Mouse (Mus musculus) lung, postnatal 14 days (tissue): Measurements from ENCODE around the gene Zfp964.
A peak's percentile ranks its signal among the peaks of the same experiment; 100 is the strongest.
"Not testable (repeated sequence)": the region's sequence is repeated elsewhere in the genome, so short reads cannot be mapped to it uniquely, and the experiment has no call there.

Experiments used
- DNase-seq: peaks from one replicate; pipeline ENCODE4 v3.0.0; 2021

Zfp964 gene

GRCm38 (mm10) chr8:69654358-69654981 lies at the start of gene Zfp964:
Zfp964 (plus strand) TSS chr8:69654479.
- DNase-seq, result peak; percentile 94

GRCm38 (mm10) chr8:69614687-69615086 lies 39.6 kb upstream of the Zfp964 start:
- no peak for DNase-seq

GRCm38 (mm10) chr8:69618078-69618477 lies 36.2 kb upstream of the Zfp964 start:
- DNase-seq, result no peak

- peak; percentile 99 for DNase-seq
Observed at GRCm38 (mm10) chr8:69625095-69625789, 29.0 kb upstream of the Zfp964 start, which contains the start of gene Zfp868. Zfp868 (minus strand) TSS chr8:69625548.

GRCm38 (mm10) chr8:69653808-69654357 lies 396 bp upstream of the Zfp964 start:
- no peak for DNase-seq

GRCm38 (mm10) chr8:69661294-69661693 lies 7.0 kb downstream of the Zfp964 start:
- DNase-seq, result no peak

- not testable (repeated sequence) for DNase-seq
Observed at GRCm38 (mm10) chr8:69665051-69665450, 10.8 kb downstream of the Zfp964 start.

GRCm38 (mm10) chr8:69701810-69702209 lies 47.5 kb downstream of the Zfp964 start:
- no peak for DNase-seq

GRCm38 (mm10) chr8:69710624-69711023 lies 56.3 kb downstream of the Zfp964 start, which contains the start of gene Zfp869:
Zfp869 (minus strand) TSS chr8:69710724.
- DNase-seq, result not testable (repeated sequence)

- no peak for DNase-seq
Observed at GRCm38 (mm10) chr8:69713516-69713915, 59.2 kb downstream of the Zfp964 start.

GRCm38 (mm10) chr8:69715366-69715765 lies 61.1 kb downstream of the Zfp964 start:
- DNase-seq, result no peak
